Mouse (Mus musculus) embryonic facial prominence, embryonic 14.5 days (tissue): ENCODE measurements around the gene Xkr7. TPM values are rescaled to one million over a fixed set of nuclear protein-coding genes. Genes with fewer than 3 reads are reported as not detected.

ENCODE experiments used
- ATAC-seq: fragments of 200-750 bp; cut with Nextera tagmentation; 2 replicates; pipeline ENCODE4 v1.8.0; 2017; ENCODE audit warnings: low read depth, moderate number of reproducible peaks, moderate TSS enrichment
- DNase-seq: peaks from one replicate; pipeline ENCODE4 v3.0.0-alpha.2; 2015; ENCODE audit warnings: low spot score
- H3K27ac ChIP-seq: fragments of 300-500 bp; sonication (generic); replicated peaks from 2 replicates; pipeline ENCODE4 v1.5.1; 2014; ENCODE audit warnings: low read depth, mild to moderate bottlenecking, low read length, moderate library complexity
- H3K27me3 ChIP-seq: fragments of 300-500 bp; sonication (generic); replicated peaks from 2 replicates; pipeline ENCODE4 v1.6.1; 2014; ENCODE audit warnings: low read length; ENCODE audit not compliant: control insufficient read depth, insufficient read depth
- H3K36me3 ChIP-seq: fragments of 300-500 bp; sonication (generic); 2 replicates; pipeline ENCODE4 v1.6.1; 2014; ENCODE audit warnings: low read length, mixed read lengths; ENCODE audit not compliant: control insufficient read depth, insufficient read depth
- H3K4me1 ChIP-seq: fragments of 300-500 bp; sonication (generic); 2 replicates; pipeline ENCODE4 v1.6.1; 2014; ENCODE audit warnings: antibody characterized with exemption, low read length; ENCODE audit not compliant: control insufficient read depth, insufficient read depth
- H3K4me2 ChIP-seq: fragments of 300-500 bp; sonication (generic); 2 replicates; pipeline ENCODE4 v1.6.1; 2014; ENCODE audit warnings: low read depth, mild to moderate bottlenecking, low read length, moderate library complexity, mixed read lengths
- H3K4me3 ChIP-seq: fragments of 300-500 bp; sonication (generic); 2 replicates; pipeline ENCODE4 v1.5.1; 2014; ENCODE audit warnings: low read depth, mild to moderate bottlenecking, low read length
- H3K9ac ChIP-seq: fragments of 300-500 bp; sonication (generic); 2 replicates; pipeline ENCODE4 v1.6.1; 2014; ENCODE audit warnings: low read depth, mild to moderate bottlenecking, low read length, moderate library complexity, mixed read lengths
- H3K9me3 ChIP-seq: fragments of 300-500 bp; sonication (generic); 2 replicates; pipeline ENCODE4 v1.6.1; 2016; ENCODE audit warnings: low read length; ENCODE audit not compliant: control insufficient read depth
- WGBS: fragments of 180-500 bp; shearing (Covaris S2); extraction: QIAGEN DNeasy Blood & Tissue Kit; methylation state at CpG from one replicate; pipeline ENCODE4 v1.1.7; 2014; 5-methylcytosine and 5-hydroxymethylcytosine counted together
- polyA plus RNA-seq: library from polyadenylated mRNA; unstranded; fragments of >200 nt; fragmentation: Nextera tagmentation; extraction: Ambion mirVana; gene quantifications from 2 replicates; pipeline ENCODE4 v1.2.1, GENCODE M21; 2014

Xkr7 gene
- polyA plus RNA-seq, 1 experiment from 2014 or later = 0.06 TPM

- Histone ChIP-seq H3K9ac (no peak overlapping the region), H3K27me3 (no peaks in the 10 kb centered on the region), H3K4me3 (no peak overlapping the region), H3K36me3 (no peaks in the 10 kb centered on the region), H3K27ac (no peak overlapping the region), H3K9me3 (no peaks in the 10 kb centered on the region), H3K4me2 (no peak overlapping the region), H3K4me1 (no peaks in the 10 kb centered on the region)
- DNase-seq (no peak), ATAC-seq (no peak)
- WGBS = 90% methylated on average over 10 of the region's 10 CpGs
Observed at GRCm38 (mm10) chr2:153087091-153087490, 55.4 kb downstream of the Xkr7 start.

- ATAC-seq = no peak
- H3K9me3 ChIP-seq = no peaks in the 10 kb centered on the region
Observed at GRCm38 (mm10) chr2:153089316-153089715, 57.7 kb downstream of the Xkr7 start.

GRCm38 (mm10) chr2:153090551-153091165 is 59.0 kb downstream of the Xkr7 start:
- Histone ChIP-seq H3K4me3 (no peak overlapping the region), H3K36me3 (no peaks in the 10 kb centered on the region), H3K27ac (no peak overlapping the region), H3K4me2 (no peak overlapping the region), H3K9me3 (no peaks in the 10 kb centered on the region), H3K27me3 (no peaks in the 10 kb centered on the region), H3K4me1 (no peaks in the 10 kb centered on the region), H3K9ac (no peak overlapping the region)
- ATAC-seq (no peak), DNase-seq (no peak)
- WGBS = 42% methylated on average over 10 of the region's 10 CpGs

More at GRCm38 (mm10) chr2:153089316-153089715, 57.7 kb downstream of the Xkr7 start:
- DNase-seq = no peak
- H3K4me3 ChIP-seq = no peak overlapping the region
- H3K9ac ChIP-seq = no peak overlapping the region
- WGBS = 49% methylated on average over 2 of the region's 2 CpGs
- no peaks in the 10 kb centered on the region for H3K36me3 ChIP-seq
- H3K4me1 ChIP-seq = no peaks in the 10 kb centered on the region
- H3K27ac ChIP-seq = no peak overlapping the region
- no peak overlapping the region for H3K4me2 ChIP-seq
- H3K27me3 ChIP-seq = no peaks in the 10 kb centered on the region

Other genes with a start within 250 kb of the Xkr7 start
- 77.3 and 86.7 TPM in 2 replicates for gene Bcl2l1, start 200.1 kb upstream of the Xkr7 start, polyA plus RNA-seq
- gene Tpx2, start 183.9 kb upstream of the Xkr7 start, polyA plus RNA-seq = 69.3 and 87.9 TPM in 2 replicates
- gene Mylk2, start 120.5 kb upstream of the Xkr7 start, polyA plus RNA-seq = 0.51 and 1.3 TPM in 2 replicates
- gene Foxs1, start 98.6 kb upstream of the Xkr7 start, polyA plus RNA-seq = 3.7 and 4.3 TPM in 2 replicates
- 0.59 and 1.4 TPM in 2 replicates for gene Dusp15, start 80.2 kb upstream of the Xkr7 start, polyA plus RNA-seq
- 1.1 and 1.2 TPM in 2 replicates for gene Ttll9, start 69.4 kb upstream of the Xkr7 start, polyA plus RNA-seq
- gene Pdrg1, start 16.4 kb upstream of the Xkr7 start, polyA plus RNA-seq = 88.8 and 91.4 TPM in 2 replicates
- gene Ccm2l, start 34.1 kb downstream of the Xkr7 start, polyA plus RNA-seq = 2.7 and 2.9 TPM in 2 replicates
- 11.6 and 12.1 TPM in 2 replicates for gene Hck, start 76.6 kb downstream of the Xkr7 start, polyA plus RNA-seq
- 97.9 and 100.0 TPM in 2 replicates for gene Tm9sf4, start 129.5 kb downstream of the Xkr7 start, polyA plus RNA-seq
- gene Tspyl3, start 193.6 kb downstream of the Xkr7 start, polyA plus RNA-seq = 12.0 and 14.7 TPM in 2 replicates
- gene Plagl2, start 209.6 kb downstream of the Xkr7 start, polyA plus RNA-seq = 19.1 and 21.4 TPM in 2 replicates
- gene Pofut1, start 209.7 kb downstream of the Xkr7 start, polyA plus RNA-seq = 10.8 and 11.7 TPM in 2 replicates